Mouse (Mus musculus) right cerebral cortex, adult 2 months (tissue): ENCODE data around the gene Gal3st1.
"Not testable (repeated sequence)": the region's sequence is repeated elsewhere in the genome, so short reads cannot be mapped to it uniquely, and the experiment has no call there.

Source experiments
- DNase-seq, 2 experiments: peaks; one replicate each; pipeline ENCODE4 v3.0.0; 2021 to 2022; ENCODE audit warnings: low spot score in 2 of 2

Gal3st1 gene

GRCm38 (mm10) chr11:3982275-3983209 lies 894 bp upstream of the Gal3st1 start:
- no peak for DNase-seq

DNA sequence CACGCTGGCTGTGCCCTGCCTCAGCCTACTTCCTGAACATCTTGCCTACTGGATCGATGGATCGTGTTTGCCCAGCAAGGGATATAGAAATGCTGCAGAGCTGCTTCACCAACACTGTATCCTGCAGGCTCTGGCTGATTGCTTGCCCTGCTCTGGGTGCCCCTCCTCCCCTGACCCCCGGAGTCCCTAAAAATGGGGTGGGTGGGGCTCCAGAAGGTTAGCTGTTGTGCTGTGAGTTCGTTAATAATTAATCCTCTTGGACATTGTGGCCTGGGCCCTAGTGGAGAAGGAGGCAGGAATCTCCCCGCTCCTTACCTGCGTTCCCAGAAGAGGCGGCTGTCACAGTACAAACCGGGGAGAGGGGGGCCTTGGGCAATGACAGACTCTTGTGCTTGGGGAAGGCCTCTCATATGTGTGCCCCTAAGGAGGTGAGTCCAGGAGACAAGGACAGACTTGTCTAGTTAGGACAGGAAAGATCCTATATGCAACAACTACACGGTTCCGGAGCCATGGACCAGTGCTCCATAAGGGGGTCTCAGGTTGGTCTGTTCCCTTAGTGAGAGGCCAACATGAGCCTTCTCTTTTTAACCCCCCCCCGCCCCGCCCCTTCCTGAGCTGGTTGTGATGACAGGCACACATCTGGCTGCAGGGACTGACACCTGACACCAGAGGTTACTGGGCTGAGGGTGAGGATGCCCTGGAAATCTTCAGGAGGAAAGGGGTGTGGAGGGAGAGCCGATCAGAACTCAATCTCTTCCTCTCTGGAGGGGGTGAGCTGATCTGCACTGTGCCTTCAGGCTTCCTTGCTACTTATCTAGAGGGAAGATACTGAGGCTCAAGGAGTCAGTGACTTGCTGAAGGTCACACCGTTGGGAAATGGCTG lies 668 bp downstream of the Gal3st1 start:
- peak in 1 of 2 experiments; percentile 19 for DNase-seq

- DNase-seq, result no peak
Measured at GRCm38 (mm10) chr11:3989748-3990147, 6.3 kb downstream of the Gal3st1 start.

DNA sequence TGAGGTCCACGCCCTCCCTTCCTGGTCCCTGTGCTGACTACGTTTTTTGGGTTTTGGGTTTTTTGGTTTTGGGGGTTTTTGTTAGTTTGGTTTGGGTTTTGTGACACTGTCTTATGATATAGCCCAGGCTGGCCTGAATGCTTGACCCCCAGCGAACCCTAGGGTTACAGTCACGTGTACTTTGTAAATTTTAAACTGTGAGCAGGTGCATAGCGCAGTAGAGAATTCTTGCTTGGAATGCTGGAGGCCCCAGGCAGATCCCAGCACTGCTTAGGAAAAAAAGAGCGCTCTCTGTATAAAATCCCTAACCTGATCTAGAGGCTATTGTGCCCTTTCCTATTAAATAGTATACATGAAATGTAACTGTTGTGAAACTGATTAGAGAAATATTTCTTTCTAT lies 9.7 kb downstream of the Gal3st1 start:
- DNase-seq, result no peak

DNA sequence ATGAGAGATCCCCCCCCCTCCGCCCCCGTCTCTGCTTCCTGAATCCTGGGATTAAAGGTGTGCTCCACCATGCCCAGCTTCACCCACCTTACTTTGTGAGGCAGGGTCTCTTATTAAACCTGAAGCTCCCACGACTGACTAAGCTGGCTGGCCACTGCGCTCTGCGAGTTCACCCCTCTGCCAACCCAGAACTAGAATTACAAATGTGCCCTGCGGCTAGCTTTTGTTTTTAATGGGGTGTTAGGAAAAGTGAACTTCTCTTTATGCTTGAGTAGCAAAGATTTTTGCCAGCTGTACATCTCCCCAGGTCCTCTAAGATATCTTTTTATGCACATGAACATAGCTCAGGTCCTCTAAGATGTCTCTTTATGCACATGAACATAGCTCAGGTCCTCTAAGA lies 10.5 kb downstream of the Gal3st1 start:
- DNase-seq, result no peak

DNA sequence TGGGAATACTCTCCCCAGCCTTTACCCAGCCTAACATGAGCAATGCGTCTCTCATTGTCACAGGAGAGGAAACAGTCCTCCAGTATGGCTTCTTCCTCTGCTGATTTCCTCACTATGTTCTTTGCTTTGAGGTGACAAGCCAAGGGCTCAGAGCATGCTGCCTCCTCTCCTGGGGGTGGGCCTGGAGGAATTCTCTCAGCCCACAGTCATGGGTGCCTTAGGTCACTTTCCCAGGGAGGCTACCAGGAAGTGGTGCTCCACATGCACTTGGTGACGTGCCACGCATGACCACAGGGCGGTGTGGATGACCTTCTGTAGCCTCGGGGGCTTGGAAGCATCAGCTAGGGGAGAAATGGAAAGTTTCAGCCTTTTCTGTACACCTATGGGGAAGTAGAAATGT lies 12.1 kb downstream of the Gal3st1 start:
- no peak for DNase-seq

DNA sequence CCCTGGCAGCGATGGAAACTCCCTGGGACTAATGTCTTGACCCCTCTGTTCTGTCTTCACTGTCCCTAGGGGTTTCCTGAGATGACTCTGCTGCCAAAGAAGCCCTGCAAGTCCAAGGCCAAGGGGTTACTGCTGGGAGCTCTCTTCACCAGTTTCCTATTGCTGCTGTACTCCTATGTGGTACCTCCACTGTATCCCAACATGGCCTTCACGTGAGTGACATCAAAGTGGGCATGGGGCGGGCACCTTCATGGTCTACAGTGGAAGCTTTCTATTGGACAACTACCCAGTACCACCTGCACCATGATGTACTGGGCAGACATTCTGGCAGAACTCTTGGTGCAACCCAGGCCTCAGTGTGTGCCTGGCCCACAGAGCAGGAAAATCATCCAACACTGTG lies 13.4 kb downstream of the Gal3st1 start:
- no peak for DNase-seq

DNA sequence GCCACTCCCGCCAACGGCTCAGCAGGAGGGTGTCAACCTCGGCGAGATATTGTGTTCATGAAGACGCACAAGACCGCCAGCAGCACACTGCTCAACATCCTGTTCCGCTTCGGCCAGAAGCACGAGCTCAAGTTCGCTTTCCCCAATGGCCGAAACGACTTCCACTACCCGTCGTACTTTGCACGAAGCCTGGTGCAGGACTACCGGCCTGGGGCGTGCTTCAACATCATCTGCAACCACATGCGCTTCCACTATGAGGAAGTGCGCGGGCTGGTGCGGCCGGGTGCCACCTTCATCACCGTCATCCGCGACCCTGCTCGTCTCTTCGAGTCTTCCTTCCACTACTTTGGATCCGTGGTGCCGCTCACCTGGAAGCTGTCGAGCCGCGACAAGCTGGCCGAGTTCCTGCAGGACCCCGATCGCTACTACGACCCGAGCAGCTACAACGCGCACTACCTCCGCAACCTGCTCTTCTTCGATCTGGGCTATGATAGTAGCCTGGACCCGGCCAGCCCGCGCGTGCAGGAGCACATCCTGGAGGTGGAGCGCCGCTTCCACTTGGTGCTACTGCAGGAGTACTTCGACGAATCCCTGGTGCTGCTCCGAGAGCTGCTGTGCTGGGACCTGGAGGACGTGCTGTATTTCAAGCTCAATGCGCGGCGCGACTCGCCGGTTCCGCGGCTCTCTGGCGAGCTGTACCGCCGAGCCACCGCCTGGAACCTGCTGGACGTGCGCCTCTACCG lies 14.7 kb downstream of the Gal3st1 start:
- no peak for DNase-seq

DNA sequence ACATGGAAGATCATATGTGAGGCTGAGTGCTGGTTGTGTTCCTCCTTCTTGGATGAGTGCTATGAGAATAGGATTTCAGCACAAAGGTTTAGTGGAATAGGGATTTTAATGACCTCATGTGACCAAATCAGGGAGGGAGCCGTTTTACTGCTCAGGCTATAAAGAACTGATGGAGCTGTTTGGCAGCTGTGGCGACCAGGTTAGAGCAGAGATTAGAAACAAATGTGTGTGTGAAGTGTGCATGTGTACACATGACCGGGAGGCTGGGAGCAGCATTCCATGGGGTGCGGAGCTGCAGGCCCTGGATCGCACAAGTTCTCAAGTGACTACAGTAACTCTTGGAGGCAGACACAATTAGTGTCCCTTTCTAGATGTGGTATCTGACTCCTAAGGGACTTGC lies 16.1 kb downstream of the Gal3st1 start:
- no peak for DNase-seq

DNA sequence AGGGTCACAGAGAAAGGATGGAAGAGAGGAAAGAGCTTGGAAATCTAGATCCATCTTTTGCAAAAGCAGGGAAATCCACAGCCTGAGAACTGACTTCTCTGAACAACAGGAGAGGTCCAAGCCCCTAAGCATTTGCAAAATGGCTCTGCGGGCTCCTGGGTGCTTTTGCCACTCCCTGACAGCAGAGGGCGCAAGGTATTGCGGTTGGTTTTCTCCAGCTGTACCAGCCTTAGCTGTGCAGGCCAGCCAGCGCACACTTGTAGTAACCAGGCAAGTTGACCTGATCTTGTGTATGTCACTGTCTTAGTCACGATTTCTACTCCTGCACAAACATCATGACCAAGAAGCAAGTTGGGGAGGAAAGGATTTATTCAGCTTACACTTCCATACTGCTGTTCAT lies 18.2 kb downstream of the Gal3st1 start:
- DNase-seq, result peak; percentile 76 to 83

DNA sequence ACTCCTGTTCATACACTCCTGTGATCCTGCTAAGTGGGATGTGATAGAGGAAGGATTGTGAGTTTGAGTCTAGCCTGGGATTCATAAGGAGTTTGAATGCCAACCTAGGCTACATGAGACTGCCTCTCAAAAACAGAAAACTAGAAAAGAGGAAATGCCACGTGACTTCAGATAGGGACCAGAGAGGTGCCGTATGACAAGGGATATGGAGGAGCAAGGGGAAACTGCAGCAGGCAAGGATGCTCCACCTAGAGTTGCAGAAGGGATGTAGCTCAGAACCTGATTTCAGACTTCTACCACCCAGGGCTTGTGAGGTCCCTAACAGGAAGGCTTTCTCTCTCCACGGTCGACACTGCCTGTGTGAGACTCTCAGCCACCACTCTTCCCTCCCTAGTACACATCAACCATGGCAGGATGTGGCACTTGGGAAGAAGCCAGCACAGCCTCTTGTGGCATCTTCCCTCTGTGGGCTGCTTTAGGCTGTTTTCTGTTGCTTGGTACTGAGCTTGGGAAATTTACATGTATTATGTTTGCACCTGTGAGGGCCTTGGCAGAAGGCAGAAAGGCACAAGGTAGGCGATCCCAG lies 21.9 kb downstream of the Gal3st1 start:
- no peak for DNase-seq

GRCm38 (mm10) chr11:4006462-4006861 lies 23.0 kb downstream of the Gal3st1 start:
- DNase-seq, result no peak

GRCm38 (mm10) chr11:4012616-4013015 lies 29.2 kb downstream of the Gal3st1 start:
- no peak for DNase-seq

DNA sequence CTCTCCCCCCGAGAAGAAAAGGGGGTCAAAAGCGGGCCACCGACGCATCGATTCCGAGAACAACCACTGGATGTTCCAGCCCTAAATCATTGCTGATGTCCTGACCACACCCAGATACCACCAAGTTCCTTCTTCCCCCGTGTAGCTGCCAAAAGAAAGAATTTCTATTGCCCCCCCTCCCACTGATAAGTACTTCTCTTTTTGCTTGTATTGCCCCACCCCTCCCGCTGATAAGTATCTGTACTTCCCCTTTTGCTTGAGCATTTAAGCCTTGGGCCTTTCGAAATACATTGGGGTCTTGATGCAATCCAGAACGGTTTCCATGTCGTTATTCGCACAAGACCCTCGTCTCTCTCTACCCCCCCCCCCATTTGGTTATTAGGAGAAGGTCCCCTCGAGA lies 32.4 kb downstream of the Gal3st1 start:
- not testable (repeated sequence) for DNase-seq

DNA sequence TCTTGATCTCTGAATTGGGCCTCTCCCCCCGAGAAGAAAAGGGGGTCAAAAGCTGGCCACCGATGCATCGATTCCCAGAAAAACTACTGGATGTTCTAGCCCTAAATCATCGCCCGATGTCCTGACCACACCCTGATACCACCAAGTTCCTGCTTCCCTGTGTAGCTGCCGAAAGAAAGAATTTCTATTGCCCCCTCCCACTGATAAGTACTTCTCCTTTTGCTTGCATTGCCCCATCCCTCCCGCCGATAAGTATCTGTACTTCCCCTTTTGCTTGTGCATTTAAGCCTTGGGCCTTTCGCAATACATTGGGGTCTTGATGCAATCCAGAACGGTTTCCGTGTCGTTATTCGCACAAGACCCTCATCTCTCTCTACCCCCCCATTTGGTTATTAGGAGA lies 38.7 kb downstream of the Gal3st1 start:
- DNase-seq, result not testable (repeated sequence)

GRCm38 (mm10) chr11:4023321-4023720 lies 39.9 kb downstream of the Gal3st1 start:
- DNase-seq, result no peak

- no peak for DNase-seq
Measured at GRCm38 (mm10) chr11:4027066-4027465, 43.6 kb downstream of the Gal3st1 start.

GRCm38 (mm10) chr11:4027561-4028334 lies 44.3 kb downstream of the Gal3st1 start:
- peak; percentile 44 to 58 for DNase-seq

- DNase-seq, result no peak
Measured at GRCm38 (mm10) chr11:4029343-4029742, 45.9 kb downstream of the Gal3st1 start.

- DNase-seq, result no peak
Measured at GRCm38 (mm10) chr11:4031126-4031941, 47.9 kb downstream of the Gal3st1 start, which contains the start of gene Sec14l4. Gene Sec14l4, plus strand, starts transcription at chr11:4031462.
